ENCODE assay signal across 18 mouse cellular contexts in genomic region chr14:25615602-25616001, GRCm38 (mm10).
DNase-seq lines count a peak whose midpoint lies in the region; ATAC-seq and TF ChIP-seq lines count a peak whose summit lies in the region.
"Had no signal": no experiment of that assay in that cellular context is flagged by ENCODE, and none has a peak within 500 bp of the region (broad histone marks: within the 10 kb centered on the region; RNA-seq: fewer than 3 reads in every experiment).

No protein-coding gene starts in this region.

- no peak overlapping the region for H3K9ac ChIP-seq in hindbrain, postnatal 0 days (replicated peaks; ENCODE audit: low read length)
- H3K9ac ChIP-seq in midbrain, embryonic 12.5 days (replicated peaks): no peak overlapping the region
- no peak overlapping the region for H3K9ac ChIP-seq in midbrain, postnatal 0 days (replicated peaks; ENCODE audit: low read length, poor library complexity, severe bottlenecking)
- H3K9ac ChIP-seq in intestine, embryonic 16.5 days (ENCODE audit: low read depth, low read length): no peak overlapping the region; the same call in 1 of the 2 replicates
- H3K9ac ChIP-seq: limb, embryonic 13.5 days; liver, embryonic 15.5 days; neural tube, embryonic 12.5 days had no signal

- 92% methylated on average over 8 of the region's 8 CpGs for WGBS in hindbrain, embryonic 10.5 days
- WGBS in hindbrain, postnatal 0 days: 84% methylated on average over 8 of the region's 8 CpGs
- 85% methylated on average over 8 of the region's 8 CpGs for WGBS in midbrain, embryonic 12.5 days
- 75% methylated on average over 8 of the region's 8 CpGs for WGBS in midbrain, postnatal 0 days
- 91% methylated on average over 8 of the region's 8 CpGs for WGBS in intestine, embryonic 16.5 days

- H3K4me2 ChIP-seq in hindbrain, postnatal 0 days (ENCODE audit: low read depth, low read length): no peak overlapping the region
- no peak overlapping the region for H3K4me2 ChIP-seq in midbrain, embryonic 12.5 days (replicated peaks)
- H3K4me2 ChIP-seq in midbrain, postnatal 0 days (ENCODE audit: low read depth, low read length, poor library complexity, severe bottlenecking): no peak overlapping the region
- no peak overlapping the region for H3K4me2 ChIP-seq in intestine, embryonic 16.5 days (ENCODE audit: low read depth, low read length)
- H3K4me2 ChIP-seq: limb, embryonic 13.5 days; liver, embryonic 15.5 days; neural tube, embryonic 12.5 days had no signal

- no peak for DNase-seq in hindbrain, embryonic 10.5 days (ENCODE audit: low spot score)
- DNase-seq in hindbrain, postnatal 0 days (ENCODE audit: low spot score): no peak
- DNase-seq in midbrain, postnatal 0 days (ENCODE audit: low spot score): no peak
- no peak for DNase-seq in B cell, adult 2 months
- DNase-seq: adrenal gland, postnatal 25 days; cerebellum, postnatal 10 days; kidney, postnatal 36 days; lung, postnatal 10 days; right cerebral cortex, adult 18-20 months; spleen, adult 18-20 months; thymus, postnatal 36 days had no signal

- ATAC-seq in hindbrain, postnatal 0 days: no peak
- no peak for ATAC-seq in midbrain, embryonic 12.5 days (ENCODE audit: low FRiP score, low read depth)
- no peak for ATAC-seq in midbrain, postnatal 0 days (ENCODE audit: low FRiP score)
- ATAC-seq in common myeloid progenitor, adult 5-6 weeks (replicated peaks; ENCODE audit: low read depth, poor library complexity, severe bottlenecking): peak; percentile 23; the same call in 1 of the 2 replicates
- no peak for ATAC-seq in intestine, embryonic 16.5 days

- H3K27ac ChIP-seq in hindbrain, embryonic 10.5 days: peak overlapping the region; percentile 6; the same call in 1 of the 2 replicates
- H3K27ac ChIP-seq in hindbrain, postnatal 0 days: no peak overlapping the region
- peak overlapping the region; percentile 1; the same call in 1 of the 2 replicates for H3K27ac ChIP-seq in midbrain, embryonic 12.5 days (replicated peaks)
- no peak overlapping the region for H3K27ac ChIP-seq in midbrain, postnatal 0 days (ENCODE audit: low read depth, low read length)
- H3K27ac ChIP-seq in intestine, embryonic 16.5 days (ENCODE audit: low read length): peak overlapping the region; percentile 20; the same call in 1 of the 2 replicates
- H3K27ac ChIP-seq: limb, embryonic 13.5 days; liver, embryonic 15.5 days; neural tube, embryonic 12.5 days had no signal

- H3K36me3 ChIP-seq in hindbrain, embryonic 10.5 days: peaks cover 86% of the 10 kb centered on the region
- H3K36me3 ChIP-seq in hindbrain, postnatal 0 days (ENCODE audit: insufficient read depth, low read length): no peaks in the 10 kb centered on the region
- H3K36me3 ChIP-seq in midbrain, embryonic 12.5 days: peaks cover 53% of the 10 kb centered on the region
- no peaks in the 10 kb centered on the region for H3K36me3 ChIP-seq in midbrain, postnatal 0 days (ENCODE audit: insufficient read depth, low read length)
- H3K36me3 ChIP-seq in intestine, embryonic 16.5 days (ENCODE audit: control insufficient read depth, insufficient read depth, low read length): 0 out of 2 replicates have a peak, but pooled peaks cover 5% of the 10 kb centered on the region
- H3K36me3 ChIP-seq: liver, embryonic 15.5 days had no signal

- H3K27me3 ChIP-seq in hindbrain, embryonic 10.5 days (ENCODE audit: insufficient read depth, poor library complexity, severe bottlenecking): no peaks in the 10 kb centered on the region
- no peaks in the 10 kb centered on the region for H3K27me3 ChIP-seq in hindbrain, postnatal 0 days (ENCODE audit: insufficient read depth, low read length)
- no peaks in the 10 kb centered on the region for H3K27me3 ChIP-seq in midbrain, embryonic 12.5 days
- H3K27me3 ChIP-seq in midbrain, postnatal 0 days (ENCODE audit: insufficient read depth, low read length): no peaks in the 10 kb centered on the region
- H3K27me3 ChIP-seq in intestine, embryonic 16.5 days (replicated peaks; ENCODE audit: control insufficient read depth, insufficient read depth, low read length): no peaks in the 10 kb centered on the region
- H3K27me3 ChIP-seq: limb, embryonic 13.5 days; liver, embryonic 15.5 days; neural tube, embryonic 12.5 days had no signal

- H3K4me3 ChIP-seq in hindbrain, embryonic 10.5 days: no peak overlapping the region
- no peak overlapping the region for H3K4me3 ChIP-seq in hindbrain, postnatal 0 days (ENCODE audit: low read length)
- H3K4me3 ChIP-seq in midbrain, embryonic 12.5 days: no peak overlapping the region
- no peak overlapping the region for H3K4me3 ChIP-seq in midbrain, postnatal 0 days (ENCODE audit: low read depth, low read length)
- H3K4me3 ChIP-seq in intestine, embryonic 16.5 days (ENCODE audit: low read length): no peak overlapping the region
- H3K4me3 ChIP-seq: erythroblast, embryonic 14.5 days; limb, embryonic 13.5 days; liver, embryonic 15.5 days; neural tube, embryonic 12.5 days had no signal

- TF ChIP-seq CTCF in hindbrain, postnatal 0 days (IDR thresholded peaks at IDR 0.05; ENCODE audit: low read depth): no peak
- TF ChIP-seq CTCF in midbrain, postnatal 0 days (IDR thresholded peaks at IDR 0.05): no peak

- H3K4me1 ChIP-seq in hindbrain, embryonic 10.5 days (replicated peaks): peaks cover 82% of the 10 kb centered on the region
- peaks cover 36% of the 10 kb centered on the region for H3K4me1 ChIP-seq in hindbrain, postnatal 0 days (ENCODE audit: insufficient read depth, low read length)
- H3K4me1 ChIP-seq in midbrain, embryonic 12.5 days: peaks cover 69% of the 10 kb centered on the region
- peaks cover 21% of the 10 kb centered on the region for H3K4me1 ChIP-seq in midbrain, postnatal 0 days (ENCODE audit: insufficient read depth, low read length)
- peaks cover 51% of the 10 kb centered on the region for H3K4me1 ChIP-seq in intestine, embryonic 16.5 days (ENCODE audit: control insufficient read depth, insufficient read depth, low read length)

- H3K9me3 ChIP-seq in hindbrain, embryonic 10.5 days: no peaks in the 10 kb centered on the region
- no peaks in the 10 kb centered on the region for H3K9me3 ChIP-seq in hindbrain, postnatal 0 days (ENCODE audit: low read length)
- no peaks in the 10 kb centered on the region for H3K9me3 ChIP-seq in midbrain, embryonic 12.5 days
- no peaks in the 10 kb centered on the region for H3K9me3 ChIP-seq in midbrain, postnatal 0 days (ENCODE audit: low read length)
- no peaks in the 10 kb centered on the region for H3K9me3 ChIP-seq in intestine, embryonic 16.5 days (ENCODE audit: control insufficient read depth, low read length)
- H3K9me3 ChIP-seq: limb, embryonic 13.5 days; liver, embryonic 15.5 days; neural tube, embryonic 12.5 days had no signal

Comparison
In these comparisons a context has a peak if more than half of its experiments do, and no peak if none do; other contexts are left out.
1. H3K27ac ChIP-seq: peak in hindbrain, embryonic 10.5 days (single experiment), midbrain, embryonic 12.5 days (single experiment) and intestine, embryonic 16.5 days (single experiment); none in hindbrain, postnatal 0 days (single experiment) and midbrain, postnatal 0 days (single experiment).